Mouse (Mus musculus) c-Kit-positive CD71-negative TER-119-negative erythroid progenitor cells, embryonic 14.5 days (primary cell): ENCODE results near the gene Vsig10.
"Not testable (repeated sequence)": the region's sequence is repeated elsewhere in the genome, so short reads cannot be mapped to it uniquely, and the experiment has no call there.

Experiments
- DNase-seq: peaks from one replicate; pipeline ENCODE4 v3.0.0-alpha.2; 2013; ENCODE audit warnings: low read depth

The Vsig10 gene

GRCm38 (mm10) chr5:117355648-117356303 is 36.9 kb downstream of the Vsig10 start:
- DNase-seq = no peak

DNA sequence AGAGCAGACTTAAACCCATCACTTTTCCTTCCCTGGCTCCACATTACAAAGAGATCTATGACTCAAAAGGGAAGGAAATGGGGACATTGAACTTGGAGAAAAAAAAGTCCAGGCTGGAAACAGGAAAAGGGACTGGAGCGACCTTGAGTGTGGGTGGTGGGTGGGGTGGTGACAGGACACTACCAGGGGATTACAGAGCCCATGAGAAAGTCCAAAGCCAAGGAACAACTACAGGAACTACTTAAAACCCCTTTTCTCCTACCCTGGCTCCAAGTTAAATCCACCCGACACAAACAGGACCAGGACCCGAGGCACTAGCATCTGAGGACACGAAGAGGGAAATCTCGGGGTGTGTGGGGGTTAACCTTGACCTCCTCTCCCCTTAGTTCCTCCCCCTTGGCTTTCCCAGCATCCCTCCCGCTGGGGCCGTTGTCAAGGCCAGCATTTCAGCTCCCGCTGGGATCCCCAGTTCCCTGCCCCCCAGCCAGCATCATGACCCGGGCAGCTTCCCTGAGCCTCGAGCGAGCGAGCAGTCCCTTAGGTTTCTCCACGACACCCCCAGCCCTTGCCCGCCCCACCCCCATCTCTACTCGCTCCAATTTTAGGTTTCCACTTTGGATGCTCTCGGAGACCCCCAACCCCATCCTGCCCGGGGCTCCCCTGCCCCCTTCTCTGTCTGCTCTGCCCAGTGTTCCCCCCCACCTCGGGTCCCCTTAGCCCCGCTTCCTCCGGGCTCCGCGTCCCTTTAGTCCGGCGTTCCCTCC is 37.7 kb downstream of the Vsig10 start:
- DNase-seq = no peak

GRCm38 (mm10) chr5:117357129-117357477 is 38.2 kb downstream of the Vsig10 start, which contains the start of gene Wsb2:
Wsb2 (plus strand) TSS chr5:117357304.
- no peak for DNase-seq

DNA sequence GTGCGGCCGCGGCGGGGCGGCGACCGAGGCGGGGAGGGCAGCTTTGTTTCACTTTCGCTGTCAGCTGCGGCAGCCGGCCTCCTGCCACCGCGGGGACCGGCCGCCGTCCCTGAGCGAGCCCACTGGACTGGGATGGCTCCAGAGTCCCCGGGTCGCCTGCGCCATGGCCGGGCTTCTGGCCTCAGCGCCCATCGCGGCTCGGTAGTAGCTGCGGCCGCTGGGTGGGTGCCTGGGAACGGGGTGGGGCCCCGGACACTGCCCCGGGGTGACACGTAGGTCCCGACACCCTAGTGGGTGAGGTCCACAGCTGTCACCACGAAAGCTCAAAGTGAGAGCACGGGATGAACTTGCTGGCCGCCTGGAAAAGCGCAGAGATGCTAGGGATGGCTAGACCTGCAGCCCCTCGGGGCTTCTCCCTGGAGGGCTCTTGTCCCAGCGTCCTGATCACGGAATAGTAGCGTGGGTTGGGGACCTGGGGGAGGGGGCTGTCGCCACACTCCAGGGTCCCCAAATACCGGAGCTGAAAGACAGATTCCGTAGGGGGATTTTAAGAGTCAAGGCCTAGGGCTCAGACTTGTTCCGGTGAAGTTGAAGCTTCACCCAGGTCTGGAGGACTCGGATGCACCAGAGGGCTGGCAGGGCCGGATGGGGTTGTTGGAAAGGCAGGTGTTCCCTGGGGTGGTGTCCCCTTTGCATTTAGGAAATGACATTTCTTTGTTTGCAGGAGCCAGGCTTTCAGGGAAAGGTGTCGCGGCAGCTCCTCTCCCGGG is 38.8 kb downstream of the Vsig10 start:
- DNase-seq = no peak

- no peak for DNase-seq
Measured at GRCm38 (mm10) chr5:117358248-117358630, 39.4 kb downstream of the Vsig10 start.

DNA sequence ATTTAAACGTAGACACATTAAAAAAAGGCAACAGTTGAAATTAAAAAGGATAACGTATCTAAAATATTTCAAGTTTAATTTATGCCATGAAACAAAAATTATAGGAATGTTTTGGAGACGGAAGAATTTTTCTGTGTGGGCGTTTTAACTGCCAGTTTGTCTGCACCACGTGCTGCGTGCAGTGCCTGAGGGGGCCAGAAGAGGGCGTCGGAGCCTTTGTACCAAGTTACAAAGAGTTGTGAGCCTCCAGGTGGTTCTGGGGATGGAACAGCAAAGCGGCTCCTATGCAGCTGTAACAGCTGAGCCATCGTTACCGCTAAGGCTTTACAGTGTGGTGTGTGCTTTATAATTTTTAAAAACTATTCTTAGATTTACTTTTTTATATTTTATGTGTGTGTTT is 39.8 kb downstream of the Vsig10 start:
- no peak for DNase-seq

GRCm38 (mm10) chr5:117359497-117360227 is 40.8 kb downstream of the Vsig10 start:
- DNase-seq = no peak

DNA sequence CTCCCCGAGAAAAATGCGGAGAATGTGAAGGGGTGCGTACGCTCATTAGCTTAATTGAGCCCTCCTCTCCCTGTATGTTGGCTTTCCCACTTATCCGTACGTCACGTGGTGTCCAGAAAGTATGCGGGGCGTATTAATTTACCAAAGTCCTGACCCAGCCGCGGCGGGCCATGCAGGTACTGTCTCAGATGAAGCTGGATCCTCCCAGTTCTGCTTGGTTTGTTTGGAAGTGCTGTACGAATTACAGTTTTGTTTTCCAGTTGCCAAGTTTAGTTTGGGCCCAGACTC is 41.3 kb downstream of the Vsig10 start:
- no peak for DNase-seq

DNA sequence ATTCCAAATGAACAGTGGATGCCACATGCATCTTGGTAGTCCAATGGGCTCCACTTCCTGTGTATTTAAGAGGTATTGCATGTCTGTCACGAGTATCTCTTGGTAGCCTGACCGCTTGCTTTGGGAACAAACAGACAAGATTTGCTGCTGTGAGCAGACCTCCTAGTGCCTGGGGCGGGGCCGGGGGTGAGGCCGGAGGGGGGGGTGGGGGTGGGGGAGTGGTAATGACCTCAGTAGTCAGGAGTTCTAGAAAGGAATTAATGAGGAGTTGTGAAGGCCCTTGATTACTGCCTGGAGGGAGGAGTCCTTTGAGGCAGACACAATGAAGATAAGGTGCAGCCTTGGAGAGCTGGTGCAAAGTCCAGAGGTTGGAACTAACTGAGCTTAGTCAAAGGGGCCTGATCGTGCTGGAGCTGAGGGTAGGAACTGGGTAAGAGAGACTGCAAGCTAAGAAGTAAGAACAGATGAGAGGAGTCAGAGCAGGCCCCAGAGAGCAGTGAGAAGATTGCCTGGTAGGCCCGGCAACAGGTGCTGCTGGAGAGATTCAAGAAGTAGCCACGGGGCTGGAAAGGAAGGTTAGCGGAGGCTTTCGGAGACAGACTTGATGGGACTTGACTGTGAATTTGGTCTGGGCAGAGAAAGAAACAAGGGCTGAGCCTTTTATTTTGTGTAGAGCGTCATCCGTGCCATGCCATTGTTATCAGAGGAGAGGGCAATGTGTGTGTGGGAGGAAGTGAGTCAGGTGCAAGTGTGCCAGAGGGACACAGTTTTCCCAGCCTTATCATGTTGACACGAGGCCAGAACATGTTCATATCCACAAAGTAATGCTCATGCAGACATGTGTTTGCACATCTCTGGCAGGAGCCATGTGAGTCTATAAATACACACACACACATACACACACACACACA is 42.0 kb downstream of the Vsig10 start:
- no peak for DNase-seq

- DNase-seq = no peak
Measured at GRCm38 (mm10) chr5:117361590-117361989, 42.7 kb downstream of the Vsig10 start.

DNA sequence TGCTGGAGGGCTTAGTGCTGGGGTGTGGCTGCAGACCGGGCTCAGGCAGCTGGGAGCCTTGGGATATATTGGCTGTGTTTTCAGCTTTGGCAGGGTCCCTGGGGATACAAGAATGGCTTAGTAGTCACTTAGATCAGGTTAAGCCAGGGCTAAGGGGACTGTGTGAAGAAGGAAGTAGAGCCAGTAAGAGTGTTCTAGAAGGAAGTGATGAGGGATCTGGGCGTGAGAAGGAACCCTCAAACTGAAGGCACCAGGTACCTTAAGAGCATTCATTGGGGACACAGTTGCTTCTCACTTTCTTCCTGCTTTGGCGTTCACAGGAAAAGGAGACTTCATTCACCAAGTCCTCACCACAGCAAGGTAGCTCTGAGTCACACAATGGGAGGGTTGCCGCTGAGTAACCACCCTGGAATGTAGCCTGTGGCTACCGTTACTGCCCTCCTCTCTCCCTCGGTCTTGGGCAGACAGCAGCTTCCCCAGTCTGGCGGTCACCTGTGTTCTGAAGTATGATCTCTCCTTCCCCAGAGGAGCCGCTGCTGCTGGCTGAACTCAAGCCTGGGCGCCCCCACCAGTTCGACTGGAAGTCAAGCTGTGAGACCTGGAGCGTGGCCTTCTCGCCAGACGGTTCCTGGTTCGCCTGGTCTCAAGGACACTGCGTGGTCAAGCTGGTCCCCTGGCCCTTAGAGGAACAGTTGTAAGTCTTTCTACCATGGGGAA is 44.3 kb downstream of the Vsig10 start:
- no peak for DNase-seq

DNA sequence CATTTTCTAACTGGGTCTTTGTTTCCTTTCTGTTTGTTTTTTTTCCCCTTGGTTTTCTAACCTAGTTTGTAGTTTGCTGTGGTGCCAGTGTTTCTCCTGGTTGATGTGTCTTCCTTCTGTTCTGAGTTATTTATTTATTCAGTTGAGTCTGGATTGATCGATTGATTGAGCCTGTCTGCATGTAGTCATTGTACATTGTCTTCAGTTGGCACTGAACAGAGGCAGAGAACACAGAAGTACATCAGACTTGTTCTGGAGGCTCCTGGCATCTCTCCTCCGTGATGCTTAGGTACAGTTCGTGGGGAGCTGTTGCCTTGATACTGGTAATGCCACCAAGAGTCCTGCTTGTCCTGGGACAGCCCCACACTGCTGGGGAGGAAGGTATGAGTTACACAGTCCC is 45.9 kb downstream of the Vsig10 start:
- no peak for DNase-seq

GRCm38 (mm10) chr5:117365904-117366561 is 47.1 kb downstream of the Vsig10 start:
- no peak for DNase-seq

- no peak for DNase-seq
Measured at GRCm38 (mm10) chr5:117367206-117367605, 48.3 kb downstream of the Vsig10 start.

GRCm38 (mm10) chr5:117370592-117370991 is 51.7 kb downstream of the Vsig10 start:
- no peak for DNase-seq

- no peak for DNase-seq
Measured at GRCm38 (mm10) chr5:117373418-117373817, 54.5 kb downstream of the Vsig10 start.

- no peak for DNase-seq
Measured at GRCm38 (mm10) chr5:117374372-117375049, 55.6 kb downstream of the Vsig10 start.

- no peak for DNase-seq
Measured at GRCm38 (mm10) chr5:117376331-117376761, 57.5 kb downstream of the Vsig10 start.

DNA sequence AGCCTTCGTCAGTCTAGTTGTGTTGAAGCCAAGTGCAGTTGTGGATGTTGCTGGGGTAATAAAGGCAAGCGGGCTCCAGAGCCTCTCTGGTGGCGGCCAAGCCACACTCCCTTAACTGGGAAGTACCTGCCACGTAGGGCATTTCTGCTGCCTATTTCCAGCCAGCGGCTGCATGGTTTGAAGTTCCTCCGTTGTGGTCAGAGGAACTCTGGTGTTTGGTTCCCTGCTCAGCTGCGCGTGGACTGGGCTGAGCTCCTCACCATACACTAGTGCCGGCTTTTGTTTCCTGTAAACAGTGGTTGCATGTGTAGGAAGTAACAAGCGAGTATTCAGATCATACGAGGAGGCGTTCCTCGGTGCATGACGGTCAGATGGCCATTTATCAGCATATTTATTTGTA is 58.8 kb downstream of the Vsig10 start:
- DNase-seq = not testable (repeated sequence)

DNA sequence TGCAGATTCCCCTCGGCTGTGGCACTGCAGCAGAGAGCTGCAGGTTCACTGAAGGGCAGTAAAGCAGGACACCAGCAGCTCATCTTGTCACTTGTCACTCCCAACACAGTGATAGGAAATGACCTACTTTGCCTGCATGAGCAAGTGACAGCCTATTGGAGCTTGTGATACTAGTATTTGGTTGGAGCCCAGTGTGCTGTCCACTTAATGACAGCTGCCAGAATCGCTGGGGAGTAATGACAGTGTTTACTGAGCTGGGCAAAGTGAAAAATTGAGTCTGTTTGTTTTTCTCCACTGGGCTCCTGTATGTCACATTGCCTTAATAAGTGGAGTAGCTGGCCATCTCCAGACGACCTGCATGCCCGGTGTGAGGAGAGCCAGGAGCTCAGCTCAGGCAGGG is 61.3 kb downstream of the Vsig10 start:
- DNase-seq = no peak
